Mouse (Mus musculus): ENCODE measurements around the gene Akain1.

GRCm38 (mm10) chr17:69441041-69441440 is 1.9 kb downstream of the Akain1 start:
- no peak for TF ChIP-seq CTCF (IDR thresholded peaks at IDR 0.05)
- TF ChIP-seq EP300 (IDR thresholded peaks at IDR 0.05), result no peak
